Mouse (Mus musculus) midbrain, embryonic 12.5 days (tissue): ENCODE measurements at regions not wholly inside any gene's neighbourhood (a gene's known extent, or its start where the extent isn't known, plus 50 kb on each side); places are given as distances from the start of the nearest gene placed in this dataset. TPM values are rescaled to one million over a fixed set of nuclear protein-coding genes. Genes with fewer than 3 reads are reported as not detected.
A peak's percentile ranks its signal among the peaks of the same experiment; 100 is the strongest.

Experiments used
- ATAC-seq: fragments of 200-750 bp; cut with Nextera tagmentation; 2 replicates; pipeline ENCODE4 v1.8.0; 2017; ENCODE audit warnings: low read depth, moderate TSS enrichment, moderate library complexity; ENCODE audit not compliant: low FRiP score
- H3K27ac ChIP-seq: fragments of 300-500 bp; sonication (generic); replicated peaks from 2 replicates; pipeline ENCODE4 v1.5.1; 2016; ENCODE audit warnings: mild to moderate bottlenecking
- H3K27me3 ChIP-seq: fragments of 300-500 bp; sonication (generic); 2 replicates; pipeline ENCODE4 v1.6.1; 2016; ENCODE audit warnings: mild to moderate bottlenecking
- H3K36me3 ChIP-seq: fragments of 300-500 bp; sonication (generic); 2 replicates; pipeline ENCODE4 v1.6.1; 2016
- H3K4me1 ChIP-seq: fragments of 300-500 bp; sonication (generic); 2 replicates; pipeline ENCODE4 v1.6.1; 2016
- H3K4me2 ChIP-seq: fragments of 300-500 bp; sonication (generic); replicated peaks from 2 replicates; pipeline ENCODE4 v1.6.1; 2016; ENCODE audit warnings: mild to moderate bottlenecking, moderate library complexity
- H3K4me3 ChIP-seq: fragments of 300-500 bp; sonication (generic); 2 replicates; pipeline ENCODE4 v1.5.1; 2016; ENCODE audit warnings: mild to moderate bottlenecking
- H3K9ac ChIP-seq: fragments of 300-500 bp; sonication (generic); replicated peaks from 2 replicates; pipeline ENCODE4 v1.6.1; 2016; ENCODE audit warnings: mild to moderate bottlenecking, moderate library complexity
- H3K9me3 ChIP-seq: fragments of 300-500 bp; sonication (generic); 2 replicates; pipeline ENCODE4 v1.6.1; 2016; ENCODE audit warnings: mild to moderate bottlenecking
- WGBS: fragments of 180-500 bp; shearing (Covaris S2); methylation state at CpG from one replicate; pipeline ENCODE4 v1.1.7; 2016; 5-methylcytosine and 5-hydroxymethylcytosine counted together
- microRNA counts: library from miRNA; unstranded; fragments of <30 nt; microRNA quantifications from one replicate; lab custom pipeline; 2017
- microRNA-seq: library from miRNA; unstranded; fragments of <30 nt; microRNA quantifications from one replicate; pipeline ENCODE4, GENCODE M21; 2017

- no peaks in the 10 kb centered on the region for H3K36me3 ChIP-seq
- no peaks in the 10 kb centered on the region for H3K9me3 ChIP-seq
- no peak overlapping the region for H3K9ac ChIP-seq
- no peak overlapping the region for H3K27ac ChIP-seq
- H3K27me3 ChIP-seq: no peaks in the 10 kb centered on the region
- ATAC-seq: no peak
- H3K4me3 ChIP-seq: no peak overlapping the region
- 63% methylated on average over 3 of the region's 3 CpGs for WGBS
- no peak overlapping the region for H3K4me2 ChIP-seq
- peaks cover 3% of the 10 kb centered on the region; the same call in 1 of the 2 replicates for H3K4me1 ChIP-seq
These were observed 455.6 kb downstream of the Tecrl start for GRCm38 (mm10) chr5:82899347-82899746.

- no peak overlapping the region for H3K4me3 ChIP-seq
- 87% methylated on average over 1 of the region's 1 CpGs for WGBS
- H3K9ac ChIP-seq: no peak overlapping the region
- no peaks in the 10 kb centered on the region for H3K36me3 ChIP-seq
- H3K4me1 ChIP-seq: peaks cover 3% of the 10 kb centered on the region; the same call in 1 of the 2 replicates
- no peak overlapping the region for H3K4me2 ChIP-seq
- no peaks in the 10 kb centered on the region for H3K27me3 ChIP-seq
- no peak overlapping the region for H3K27ac ChIP-seq
- no peak for ATAC-seq
- H3K9me3 ChIP-seq: no peaks in the 10 kb centered on the region
These were observed 456.1 kb downstream of the Tecrl start for GRCm38 (mm10) chr5:82898912-82899311.

GRCm38 (mm10) chr5:82898389-82898788 lies 456.6 kb downstream of the Tecrl start:
- no peak overlapping the region for H3K4me2 ChIP-seq
- no peak for ATAC-seq
- WGBS: 78% methylated on average over 2 of the region's 2 CpGs

GRCm38 (mm10) chr5:82869264-82869663 lies 485.7 kb downstream of the Tecrl start:
- H3K9me3 ChIP-seq: no peaks in the 10 kb centered on the region
- ATAC-seq: no peak
- H3K36me3 ChIP-seq: no peaks in the 10 kb centered on the region
- no peak overlapping the region for H3K4me3 ChIP-seq
- H3K27me3 ChIP-seq: no peaks in the 10 kb centered on the region
- no peak overlapping the region for H3K4me2 ChIP-seq
- 77% methylated on average over 2 of the region's 2 CpGs for WGBS
- H3K4me1 ChIP-seq: no peaks in the 10 kb centered on the region
- no peak overlapping the region for H3K9ac ChIP-seq
- H3K27ac ChIP-seq: no peak overlapping the region

More at GRCm38 (mm10) chr5:82898389-82898788, 456.6 kb downstream of the Tecrl start:
- H3K27me3 ChIP-seq: no peaks in the 10 kb centered on the region
- no peaks in the 10 kb centered on the region for H3K9me3 ChIP-seq
- no peaks in the 10 kb centered on the region for H3K36me3 ChIP-seq
- no peak overlapping the region for H3K9ac ChIP-seq
- no peak overlapping the region for H3K4me3 ChIP-seq
- no peak overlapping the region for H3K27ac ChIP-seq
- peaks cover 3% of the 10 kb centered on the region; the same call in 1 of the 2 replicates for H3K4me1 ChIP-seq

- Histone ChIP-seq H3K4me3 (no peak overlapping the region), H3K9me3 (no peaks in the 10 kb centered on the region), H3K4me2 (no peak overlapping the region), H3K27me3 (no peaks in the 10 kb centered on the region), H3K4me1 (no peaks in the 10 kb centered on the region), H3K27ac (no peak overlapping the region), H3K36me3 (no peaks in the 10 kb centered on the region), H3K9ac (no peak overlapping the region)
- WGBS: 90% methylated on average over 1 of the region's 1 CpGs
- ATAC-seq: no peak
These were observed 490.6 kb downstream of the Tecrl start for GRCm38 (mm10) chr5:82864347-82864746.

GRCm38 (mm10) chr5:82825327-82825726 lies 529.7 kb downstream of the Tecrl start:
- Histone ChIP-seq H3K36me3 (no peaks in the 10 kb centered on the region), H3K4me3 (no peak overlapping the region), H3K27ac (no peak overlapping the region), H3K9ac (no peak overlapping the region), H3K4me1 (no peaks in the 10 kb centered on the region), H3K27me3 (no peaks in the 10 kb centered on the region), H3K9me3 (no peaks in the 10 kb centered on the region), H3K4me2 (no peak overlapping the region)
- ATAC-seq: no peak
- 87% methylated on average over 4 of the region's 4 CpGs for WGBS

GRCm38 (mm10) chr5:82793197-82793596 lies 561.8 kb downstream of the Tecrl start:
- H3K9ac ChIP-seq: no peak overlapping the region
- WGBS: 73% methylated on average over 1 of the region's 1 CpGs
- H3K4me2 ChIP-seq: no peak overlapping the region
- H3K4me3 ChIP-seq: no peak overlapping the region
- no peaks in the 10 kb centered on the region for H3K36me3 ChIP-seq
- H3K4me1 ChIP-seq: no peaks in the 10 kb centered on the region
- H3K27me3 ChIP-seq: no peaks in the 10 kb centered on the region
- H3K9me3 ChIP-seq: no peaks in the 10 kb centered on the region
- H3K27ac ChIP-seq: no peak overlapping the region
- ATAC-seq: peak; percentile 54; the same call in 1 of the 2 replicates

MicroRNA genes in the stretch of these regions (microRNA counts, 519-probe panel; counts per million panel counts)
- microRNA mmu-miR-1187 (lab: Ali Mortazavi, UCI): not detected

Small RNAs in the stretch of these regions (microRNA-seq; reads per million reads assigned to microRNA genes)
- not detected for gene Mir1187
